Mouse (Mus musculus) G1E (cell line): Measurements from ENCODE around the gene Shpk. TPM values are rescaled to one million over a fixed set of nuclear protein-coding genes. Genes with fewer than 3 reads are reported as not detected.
A peak's percentile ranks its signal among the peaks of the same experiment; 100 is the strongest.

Experiments
- ATAC-seq: 2 replicates; pipeline ENCODE4 v1.8.0; 2016; ENCODE audit warnings: mild to moderate bottlenecking; ENCODE audit not compliant: insufficient number of reproducible peaks, poor library complexity, low FRiP score, severe bottlenecking; ENCODE audit errors: extremely low read depth
- DNase-seq: peaks from one replicate; pipeline ENCODE4 v3.0.0; 2012; ENCODE audit warnings: low spot score
- H3K27me3 ChIP-seq: 2 replicates; pipeline ENCODE4 v1.6.1; 2012; ENCODE audit warnings: mild to moderate bottlenecking, low read length, inconsistent platforms; ENCODE audit not compliant: insufficient read depth
- H3K36me3 ChIP-seq: replicated peaks from 2 replicates; pipeline ENCODE3; 2012; ENCODE audit warnings: mild to moderate bottlenecking, inconsistent platforms
- H3K4me1 ChIP-seq: 2 replicates; pipeline ENCODE4 v1.6.1; 2012; ENCODE audit warnings: low read depth, low read length, inconsistent platforms, mixed read lengths; ENCODE audit not compliant: insufficient read depth
- H3K4me3 ChIP-seq: 2 replicates; pipeline ENCODE4 v1.5.1; 2012; ENCODE audit warnings: low read depth, mild to moderate bottlenecking, inconsistent platforms, low read length, moderate library complexity, mixed read lengths
- H3K9me3 ChIP-seq: replicated peaks from 2 replicates; pipeline ENCODE4 v1.6.1; 2012; ENCODE audit warnings: inconsistent platforms
- CTCF ChIP-seq: IDR thresholded peaks from 2 replicates; pipeline ENCODE4 v1.5.1; 2012; ENCODE audit warnings: low read depth, low read length, inconsistent platforms, mixed read lengths
- GATA1 ChIP-seq: IDR thresholded peaks from 2 replicates; pipeline ENCODE4 v1.6.1; 2012; ENCODE audit warnings: borderline replicate concordance, low read length, inconsistent platforms, mixed read lengths
- GATA2 ChIP-seq: IDR thresholded peaks from 2 replicates; pipeline ENCODE4 v1.6.1; 2012; ENCODE audit warnings: low read depth, low read length, inconsistent platforms, borderline replicate concordance
- POLR2AphosphoS5 ChIP-seq: IDR thresholded peaks from 2 replicates; pipeline ENCODE4 v1.6.1; 2012; ENCODE audit warnings: low read depth, low read length, inconsistent platforms; ENCODE audit not compliant: insufficient replicate concordance
- TAL1 ChIP-seq: conservative IDR thresholded peaks from 2 replicates; pipeline ENCODE4 v1.6.1; 2012; ENCODE audit warnings: low read depth, low read length, inconsistent platforms, mixed read lengths
- polyA plus RNA-seq: library from polyadenylated mRNA; stranded (reverse); fragments of >175 nt; gene quantifications from 2 replicates; pipeline ENCODE4 v1.2.3, GENCODE M21; 2012
- total RNA-seq, 2 experiments: library from RNA; stranded (forward) in 1 of 2; stranded (reverse) in 1 of 2; fragments of 200-1000 nt in 1 of 2; fragments of >200 nt in 1 of 2; fragmentation: Nextera tagmentation in 1 of 2; gene quantifications; 2 replicates each; pipeline ENCODE4 v1.2.3; 2014 to 2017

Shpk gene
- total and polyA plus RNA-seq, 3 experiments = 0.83 to 2.8 (median 2.1) TPM

DNA sequence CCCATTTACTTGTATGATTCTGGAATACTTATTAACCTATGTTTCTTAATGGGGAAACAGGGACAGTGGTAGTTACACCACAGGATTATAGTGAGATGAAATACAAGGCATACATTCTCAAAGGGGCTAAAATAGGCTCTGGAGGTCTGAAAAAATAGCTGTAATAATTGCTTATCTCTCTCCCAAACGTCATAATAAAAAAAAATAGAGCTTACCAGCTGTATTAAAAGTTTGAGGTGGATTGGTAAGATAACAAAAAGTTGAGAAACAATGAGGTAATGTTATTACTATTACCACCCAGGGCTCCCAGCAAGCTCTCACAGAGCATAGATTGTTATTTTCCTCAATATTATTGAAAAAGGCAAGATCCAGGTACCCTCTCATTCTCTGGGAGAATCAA is 1.1 kb upstream of the Shpk start:
- Histone ChIP-seq H3K4me1 (peaks cover 31% of the 10 kb centered on the region), H3K36me3 (peaks cover 33% of the 10 kb centered on the region), H3K27me3 (0 out of 2 replicates have a peak, but pooled peaks cover 3% of the 10 kb centered on the region), H3K4me3 (peak overlapping the region; percentile 90), H3K9me3 (no peaks in the 10 kb centered on the region)
- DNase-seq = no peak
- no peak for ATAC-seq
- TF ChIP-seq CTCF = no peak
- no peak for TF ChIP-seq GATA2
- TF ChIP-seq POLR2AphosphoS5 = no peak
- TF ChIP-seq GATA1 = no peak
- TF ChIP-seq TAL1 = no peak

DNA sequence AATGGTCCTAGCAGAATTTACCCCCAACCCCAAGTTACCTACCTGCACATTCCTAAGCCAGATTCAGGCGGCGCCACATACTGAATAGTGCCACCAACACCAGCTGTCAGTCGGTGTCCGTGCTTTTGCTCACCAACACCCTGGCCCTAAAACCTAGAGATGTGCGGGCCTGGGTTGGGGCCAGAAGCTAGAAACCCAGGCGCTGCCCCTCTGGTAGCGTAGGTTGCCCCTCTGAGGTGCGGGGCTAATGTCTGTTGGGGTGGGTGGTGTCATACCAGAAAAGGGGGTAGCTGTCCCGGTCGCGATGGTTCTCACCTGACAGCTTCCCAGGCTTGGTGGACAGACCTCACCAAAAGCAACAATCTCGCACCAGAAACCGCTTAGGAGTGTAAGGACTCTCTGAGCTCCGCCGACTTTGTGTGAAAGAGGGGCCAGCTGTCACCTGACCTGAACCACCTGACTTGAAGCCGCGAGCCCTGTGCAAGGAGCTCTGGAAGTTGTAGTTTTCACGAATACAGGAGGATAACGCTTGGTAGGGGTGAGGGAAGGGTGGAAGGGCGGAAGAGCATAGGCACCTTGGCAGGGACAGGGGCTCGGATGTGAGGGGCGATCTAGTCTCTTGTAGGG is 544 bp upstream of the Shpk start, which contains the start of gene Ctns:
Gene Ctns, minus strand, starts transcription at position 440 of the 627 bp plus-strand sequence.
- peak; percentile 83 for ATAC-seq
- H3K4me1 ChIP-seq = peaks cover 31% of the 10 kb centered on the region
- H3K27me3 ChIP-seq = 0 out of 2 replicates have a peak, but pooled peaks cover 3% of the 10 kb centered on the region
- peak within 1 kb of the TSS; percentile 90 for H3K4me3 ChIP-seq
- no peaks in the 10 kb centered on the region for H3K9me3 ChIP-seq
- H3K36me3 ChIP-seq = peaks cover 29% of the 10 kb centered on the region
- TF ChIP-seq CTCF (no peak), TAL1 (no peak), POLR2AphosphoS5 (no peak), GATA2 (no peak), GATA1 (no peak)
- peak; percentile 88 for DNase-seq

DNA sequence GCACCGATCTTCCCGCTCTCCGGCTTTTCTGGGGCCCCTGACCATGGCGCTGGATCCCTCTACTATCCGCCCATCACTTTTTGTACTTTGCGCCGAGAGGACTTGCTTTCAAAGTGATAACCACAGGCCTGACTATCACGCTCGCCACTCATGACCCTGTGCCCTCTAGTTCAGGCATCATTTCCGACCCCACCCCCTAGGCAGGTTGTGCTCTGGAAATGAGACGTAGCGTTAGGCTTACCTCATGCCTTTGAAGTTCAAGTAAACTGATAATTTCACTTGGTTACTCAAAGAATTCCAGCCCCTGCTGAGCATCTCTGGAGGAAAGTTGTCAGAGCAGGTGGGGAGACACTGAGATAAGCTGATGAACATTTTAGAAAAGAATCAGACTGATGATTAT is 619 bp downstream of the Shpk start:
- Histone ChIP-seq H3K4me1 (peaks cover 31% of the 10 kb centered on the region), H3K4me3 (peak overlapping the region; percentile 90), H3K27me3 (0 out of 2 replicates have a peak, but pooled peaks cover 3% of the 10 kb centered on the region), H3K9me3 (no peaks in the 10 kb centered on the region), H3K36me3 (peaks cover 20% of the 10 kb centered on the region)
- ATAC-seq (no peak), DNase-seq (peak; percentile 17)
- TF ChIP-seq CTCF = no peak
- TF ChIP-seq POLR2AphosphoS5 = no peak
- no peak for TF ChIP-seq GATA2
- no peak for TF ChIP-seq TAL1
- no peak for TF ChIP-seq GATA1

DNA sequence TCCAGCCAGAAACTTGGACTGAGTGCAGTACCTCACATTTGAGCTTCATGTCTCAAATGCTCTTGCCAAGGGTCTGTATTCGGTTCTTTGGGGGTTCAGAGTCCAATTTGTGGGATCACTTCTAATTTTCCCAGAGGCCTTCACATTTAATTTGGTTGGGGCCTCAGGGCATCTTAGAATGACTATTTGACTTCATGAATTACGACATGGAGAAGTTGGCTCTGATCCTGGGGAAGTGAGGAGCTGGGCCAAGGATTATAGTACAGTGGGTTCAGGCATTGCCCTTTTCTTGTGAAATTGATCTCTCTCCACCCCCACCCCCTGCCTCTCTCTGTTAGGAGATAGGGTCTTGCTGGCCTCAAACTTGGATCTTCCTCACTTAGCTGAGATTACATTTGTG is 1.8 kb downstream of the Shpk start:
- peaks cover 10% of the 10 kb centered on the region for H3K36me3 ChIP-seq
- peaks cover 31% of the 10 kb centered on the region for H3K4me1 ChIP-seq
- DNase-seq = no peak
- ATAC-seq = no peak
- 0 out of 2 replicates have a peak, but pooled peaks cover 3% of the 10 kb centered on the region for H3K27me3 ChIP-seq
- no peaks in the 10 kb centered on the region for H3K9me3 ChIP-seq
- H3K4me3 ChIP-seq = no peak overlapping the region
- TF ChIP-seq POLR2AphosphoS5 (no peak), TAL1 (no peak), CTCF (no peak), GATA1 (no peak), GATA2 (no peak)

DNA sequence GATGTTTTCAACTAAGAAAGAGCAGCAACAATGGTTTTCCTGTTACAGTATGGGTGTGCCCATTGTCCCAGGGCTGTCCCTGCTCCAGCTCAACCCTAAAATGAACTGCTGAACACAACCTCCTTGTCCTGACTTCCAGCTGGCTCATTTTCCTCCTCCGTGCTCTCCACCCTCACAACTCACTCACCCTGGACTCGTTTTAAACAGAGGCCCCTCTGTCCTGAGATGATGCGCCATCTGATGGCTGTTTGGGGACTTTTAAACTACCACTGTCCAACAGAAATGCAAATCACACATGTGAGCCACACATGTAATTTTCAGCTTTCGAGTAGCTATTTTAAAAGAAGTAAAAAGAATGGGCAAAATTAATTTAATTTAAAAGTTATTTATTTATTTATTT is 2.3 kb downstream of the Shpk start:
- DNase-seq = no peak

DNA sequence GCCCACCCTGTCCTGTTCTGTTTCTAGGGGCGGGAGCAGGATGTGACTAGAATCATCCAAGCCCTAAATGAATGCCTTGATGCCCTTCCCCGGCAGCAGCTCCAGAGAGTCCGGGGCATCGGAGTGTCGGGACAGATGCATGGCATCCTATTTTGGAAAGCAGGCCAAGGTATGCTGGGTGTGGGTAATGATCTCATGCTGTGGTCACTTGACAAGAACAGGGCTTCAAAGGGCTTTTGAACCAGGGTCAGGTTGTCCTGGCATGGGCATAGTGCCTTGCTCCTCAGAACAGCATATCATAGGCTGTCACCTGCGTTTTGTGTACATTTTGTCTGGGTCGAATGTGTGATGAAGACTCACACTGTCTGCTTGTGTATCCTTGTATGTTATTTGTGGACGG is 4.6 kb downstream of the Shpk start:
- DNase-seq (no peak), ATAC-seq (no peak)
- TF ChIP-seq GATA2 = no peak
- TF ChIP-seq CTCF = no peak
- Histone ChIP-seq H3K4me1 (peaks cover 14% of the 10 kb centered on the region), H3K36me3 (peaks cover 4% of the 10 kb centered on the region), H3K4me3 (no peak overlapping the region), H3K27me3 (peaks cover 6% of the 10 kb centered on the region; the same call in 1 of the 2 replicates), H3K9me3 (no peaks in the 10 kb centered on the region)

More for the DNA sequence above, 2.3 kb downstream of the Shpk start:
- no peak for ATAC-seq
- peaks cover 31% of the 10 kb centered on the region for H3K4me1 ChIP-seq
- peaks cover 11% of the 10 kb centered on the region for H3K36me3 ChIP-seq
- no peak overlapping the region for H3K4me3 ChIP-seq
- no peaks in the 10 kb centered on the region for H3K9me3 ChIP-seq
- peaks cover 6% of the 10 kb centered on the region; the same call in 1 of the 2 replicates for H3K27me3 ChIP-seq
- TF ChIP-seq GATA2 = no peak
- TF ChIP-seq POLR2AphosphoS5 = no peak
- no peak for TF ChIP-seq CTCF
- no peak for TF ChIP-seq GATA1
- no peak for TF ChIP-seq TAL1
